Mouse (Mus musculus) kidney, embryonic 16.5 days (tissue): Measurements from ENCODE around the gene Ass1. TPM values are rescaled to one million over a fixed set of nuclear protein-coding genes. Genes with fewer than 3 reads are reported as not detected.

Source experiments
- ATAC-seq: fragments of 200-750 bp; cut with Nextera tagmentation; 2 replicates; pipeline ENCODE4 v1.8.0; 2017; ENCODE audit warnings: moderate TSS enrichment; ENCODE audit not compliant: low FRiP score, low TSS enrichment
- H3K27ac ChIP-seq: fragments of 300-500 bp; sonication (generic); 2 replicates; pipeline ENCODE4 v1.5.1; 2014; ENCODE audit warnings: low read length
- H3K27me3 ChIP-seq: fragments of 300-500 bp; sonication (generic); 2 replicates; pipeline ENCODE4 v1.6.1; 2014; ENCODE audit warnings: low read length, control low read depth, mixed read lengths; ENCODE audit not compliant: insufficient read depth
- H3K36me3 ChIP-seq: fragments of 300-500 bp; sonication (generic); 2 replicates; pipeline ENCODE4 v1.6.1; 2014; ENCODE audit warnings: low read length, control low read depth, mixed read lengths; ENCODE audit not compliant: insufficient read depth
- H3K4me1 ChIP-seq: fragments of 300-500 bp; sonication (generic); 2 replicates; pipeline ENCODE4 v1.6.1; 2014; ENCODE audit warnings: low read length, control low read depth, mixed read lengths; ENCODE audit not compliant: insufficient read depth
- H3K4me2 ChIP-seq: fragments of 300-500 bp; sonication (generic); replicated peaks from 2 replicates; pipeline ENCODE4 v1.6.1; 2014; ENCODE audit warnings: low read depth, low read length
- H3K4me3 ChIP-seq: fragments of 300-500 bp; sonication (generic); 2 replicates; pipeline ENCODE4 v1.5.1; 2014; ENCODE audit warnings: mild to moderate bottlenecking, low read length
- H3K9ac ChIP-seq: fragments of 300-500 bp; sonication (generic); replicated peaks from 2 replicates; pipeline ENCODE4 v1.6.1; 2014; ENCODE audit warnings: low read length
- H3K9me3 ChIP-seq: fragments of 300-500 bp; sonication (generic); 2 replicates; pipeline ENCODE4 v1.6.1; 2016; ENCODE audit warnings: low read length, control low read depth
- WGBS: fragments of 180-500 bp; shearing (Covaris S2); extraction: QIAGEN DNeasy Blood & Tissue Kit; methylation state at CpG from one replicate; pipeline ENCODE4 v1.1.7; 2014; 5-methylcytosine and 5-hydroxymethylcytosine counted together
- polyA plus RNA-seq: library from polyadenylated mRNA; unstranded; fragments of >200 nt; fragmentation: Nextera tagmentation; extraction: Ambion mirVana; gene quantifications from 2 replicates; pipeline ENCODE4 v1.2.1, GENCODE M21; 2015

Ass1 gene
- polyA plus RNA-seq, 1 experiment from 2014 or later, result 164 TPM

DNA sequence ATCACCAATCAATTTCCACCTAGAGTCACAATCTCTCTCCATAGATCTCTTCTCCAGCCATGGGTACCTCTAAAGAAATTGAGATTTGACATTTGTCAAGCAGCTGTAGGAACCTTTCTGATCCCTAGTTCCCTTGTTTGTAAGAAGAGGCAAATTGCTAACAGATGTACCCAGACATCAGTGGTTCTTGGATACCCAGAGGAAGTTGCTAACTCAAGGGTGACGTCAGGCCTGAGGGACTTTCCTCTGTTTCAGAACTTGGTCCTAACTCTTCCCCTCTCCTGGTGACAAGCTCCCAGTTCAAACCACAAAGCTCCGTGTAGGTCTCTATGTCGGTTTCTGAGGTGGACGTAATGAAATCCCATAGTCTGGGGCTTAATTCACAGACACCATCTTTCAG, 24.0 kb upstream of the Ass1 start:
- no peak for ATAC-seq
- 78% methylated on average over 4 of the region's 4 CpGs for WGBS
- no peaks in the 10 kb centered on the region for H3K36me3 ChIP-seq
- no peak overlapping the region for H3K4me3 ChIP-seq
- no peak overlapping the region for H3K9ac ChIP-seq
- no peak overlapping the region for H3K27ac ChIP-seq
- no peaks in the 10 kb centered on the region for H3K4me1 ChIP-seq
- H3K4me2 ChIP-seq, result no peak overlapping the region
- H3K27me3 ChIP-seq, result no peaks in the 10 kb centered on the region
- no peaks in the 10 kb centered on the region for H3K9me3 ChIP-seq

DNA sequence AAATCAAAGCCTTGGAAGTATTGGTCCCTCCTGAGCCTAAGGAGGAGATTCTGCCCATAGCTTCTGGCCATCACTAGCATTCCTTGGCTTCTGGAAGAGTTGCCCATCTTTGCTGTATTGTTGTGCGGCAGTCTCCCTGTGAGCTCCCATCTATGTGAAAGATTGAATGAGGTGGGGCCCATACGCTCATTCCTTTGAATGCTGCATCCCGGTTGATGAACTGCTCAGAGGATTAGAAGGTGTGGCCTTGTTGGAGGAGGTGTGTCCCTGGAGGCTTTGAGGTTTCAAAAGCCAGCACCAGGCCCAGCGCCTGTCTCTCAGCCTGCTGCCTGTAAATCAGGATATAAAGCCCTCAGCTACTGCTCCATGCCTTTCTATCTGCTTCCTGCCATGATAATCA, 23.6 kb upstream of the Ass1 start:
- no peaks in the 10 kb centered on the region for H3K9me3 ChIP-seq
- no peaks in the 10 kb centered on the region for H3K36me3 ChIP-seq
- 59% methylated on average over 4 of the region's 4 CpGs for WGBS
- H3K4me2 ChIP-seq, result no peak overlapping the region
- H3K27me3 ChIP-seq, result no peaks in the 10 kb centered on the region
- H3K4me3 ChIP-seq, result no peak overlapping the region
- H3K27ac ChIP-seq, result no peak overlapping the region
- no peak overlapping the region for H3K9ac ChIP-seq
- no peak for ATAC-seq
- H3K4me1 ChIP-seq, result no peaks in the 10 kb centered on the region

DNA sequence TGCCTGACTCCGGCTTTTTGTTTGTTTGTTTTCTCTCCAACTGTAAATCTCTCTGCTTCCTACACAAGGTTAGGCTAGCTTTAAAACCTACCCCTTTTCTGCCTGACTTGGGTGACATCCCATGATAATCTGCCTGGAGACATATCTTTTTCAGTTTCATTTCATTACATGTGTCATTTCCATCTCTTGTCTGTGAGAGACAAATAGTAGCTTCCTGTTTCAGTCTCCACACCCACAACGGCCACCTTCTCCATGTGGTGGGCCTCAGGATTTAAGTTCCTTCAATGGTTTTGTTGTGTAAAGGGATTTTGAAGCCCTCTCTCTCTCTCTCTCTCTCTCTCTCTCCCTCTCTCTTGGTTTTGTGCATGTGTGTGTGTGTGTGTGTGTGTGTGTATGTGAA, 22.5 kb upstream of the Ass1 start:
- Histone ChIP-seq H3K9me3 (no peaks in the 10 kb centered on the region), H3K27me3 (no peaks in the 10 kb centered on the region), H3K36me3 (no peaks in the 10 kb centered on the region), H3K4me1 (0 out of 2 replicates have a peak, but pooled peaks cover 6% of the 10 kb centered on the region), H3K27ac (no peak overlapping the region), H3K4me3 (no peak overlapping the region), H3K9ac (no peak overlapping the region), H3K4me2 (no peak overlapping the region)
- ATAC-seq, result no peak
- WGBS, result 67% methylated on average over 2 of the region's 2 CpGs

DNA sequence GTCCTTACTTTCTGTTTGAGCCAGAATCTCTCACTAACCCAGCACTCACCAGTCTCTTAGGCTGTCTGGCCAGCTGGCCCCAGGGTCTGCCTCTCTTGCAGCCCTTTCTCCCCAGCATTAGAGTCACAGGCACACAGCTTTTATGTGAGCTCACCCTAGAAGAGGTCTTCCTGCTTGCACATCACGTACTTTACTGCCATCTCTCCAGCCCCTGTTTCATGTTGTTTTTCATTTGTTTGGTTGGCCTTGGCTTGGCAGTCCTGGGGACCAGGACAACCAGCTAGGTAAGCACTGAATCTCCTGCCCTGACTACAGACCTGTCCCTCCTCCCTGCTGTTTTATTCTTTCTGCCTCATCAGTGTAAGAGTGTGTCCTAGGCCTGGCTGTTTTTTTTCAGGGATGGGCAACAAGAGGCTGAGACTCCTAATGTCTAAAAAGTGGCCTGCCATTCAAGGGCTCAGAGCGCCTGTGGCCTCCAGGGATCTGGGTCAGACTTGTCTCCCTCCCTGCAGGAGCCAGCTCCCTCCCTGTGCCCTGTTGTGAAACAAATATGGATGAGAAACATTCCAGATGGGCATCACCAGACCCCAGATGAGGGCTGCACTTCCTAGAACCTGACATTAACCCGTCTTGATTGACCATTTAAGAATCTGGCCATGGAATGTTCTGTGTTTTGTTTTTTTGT, 21.1 kb upstream of the Ass1 start:
- Histone ChIP-seq H3K4me2 (no peak overlapping the region), H3K4me1 (0 out of 2 replicates have a peak, but pooled peaks cover 9% of the 10 kb centered on the region), H3K36me3 (no peaks in the 10 kb centered on the region), H3K4me3 (no peak overlapping the region), H3K9ac (no peak overlapping the region), H3K27ac (peak overlapping the region; percentile 46; the same call in 1 of the 2 replicates), H3K9me3 (no peaks in the 10 kb centered on the region), H3K27me3 (no peaks in the 10 kb centered on the region)
- whole genome bisulfite sequencing, result 63% methylated on average over 3 of the region's 3 CpGs
- no peak for ATAC-seq

DNA sequence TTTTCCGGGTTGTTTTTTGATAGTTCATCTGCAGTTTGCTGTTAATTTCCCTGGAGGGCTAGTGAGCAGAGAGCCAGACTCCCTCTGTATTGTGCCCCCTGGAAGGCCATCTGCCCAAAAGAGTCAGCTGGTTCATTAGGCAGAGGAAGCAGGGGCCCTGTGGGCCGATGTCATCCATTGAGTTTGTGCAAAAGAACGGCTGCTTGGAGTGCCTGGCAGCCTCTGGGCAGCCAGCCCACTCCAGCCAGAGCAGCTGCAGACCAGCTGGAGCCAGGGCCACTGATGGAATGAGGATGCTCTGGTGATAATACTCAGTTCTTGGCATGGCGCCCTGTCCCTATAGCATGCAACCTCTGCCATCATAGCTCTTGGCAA, 20.6 kb upstream of the Ass1 start:
- 54% methylated on average over 4 of the region's 4 CpGs for WGBS
- no peak for ATAC-seq
- Histone ChIP-seq H3K36me3 (no peaks in the 10 kb centered on the region), H3K9me3 (no peaks in the 10 kb centered on the region), H3K27me3 (no peaks in the 10 kb centered on the region), H3K27ac (peak overlapping the region; percentile 46; the same call in 1 of the 2 replicates), H3K9ac (no peak overlapping the region), H3K4me1 (peaks cover 10% of the 10 kb centered on the region; the same call in 1 of the 2 replicates), H3K4me2 (no peak overlapping the region), H3K4me3 (no peak overlapping the region)

DNA sequence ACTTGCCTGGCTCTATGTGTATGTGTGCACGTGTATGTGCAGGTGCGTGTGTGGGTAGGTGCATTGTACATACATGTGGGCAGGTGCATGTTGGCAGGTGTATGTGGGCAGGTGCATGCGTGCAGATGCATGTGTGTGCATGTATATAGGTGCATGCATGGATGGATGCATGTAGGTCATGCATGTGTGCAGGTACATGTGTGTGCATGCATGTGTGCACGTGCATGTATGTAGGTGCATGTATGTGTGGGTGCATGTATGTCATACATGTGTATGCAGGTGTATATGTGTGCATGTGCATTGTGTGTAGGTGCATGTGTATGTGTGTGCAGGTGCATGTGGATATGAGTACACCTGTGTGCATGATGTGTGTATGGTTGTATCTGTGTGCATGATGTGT, 20.1 kb upstream of the Ass1 start:
- Histone ChIP-seq H3K9ac (no peak overlapping the region), H3K4me3 (no peak overlapping the region), H3K27me3 (no peaks in the 10 kb centered on the region), H3K4me2 (no peak overlapping the region), H3K4me1 (peaks cover 12% of the 10 kb centered on the region; the same call in 1 of the 2 replicates), H3K36me3 (no peaks in the 10 kb centered on the region), H3K9me3 (no peaks in the 10 kb centered on the region), H3K27ac (no peak overlapping the region)
- no peak for ATAC-seq
- 94% methylated on average over 4 of the region's 4 CpGs for WGBS

DNA sequence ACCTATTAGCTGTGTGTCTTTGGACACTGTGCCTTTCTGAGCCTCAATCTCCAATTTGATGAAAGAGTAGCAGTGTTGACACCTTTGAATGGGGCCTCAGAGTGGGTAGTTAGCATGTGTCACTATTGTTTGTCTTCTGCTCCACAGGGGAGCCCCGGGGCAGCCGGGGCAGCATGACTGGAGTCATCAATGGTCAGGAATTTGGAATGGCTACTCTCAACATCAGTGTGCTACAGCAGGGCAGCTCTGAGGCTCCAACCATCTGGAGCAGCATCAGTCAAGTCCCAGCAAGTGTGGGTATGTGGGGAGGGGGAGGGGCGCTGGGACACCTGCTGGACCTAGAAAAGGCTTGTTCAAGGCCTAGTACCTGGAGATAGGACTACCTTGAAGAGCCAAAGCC, 19.3 kb upstream of the Ass1 start:
- no peak overlapping the region for H3K9ac ChIP-seq
- H3K27ac ChIP-seq, result no peak overlapping the region
- H3K4me2 ChIP-seq, result no peak overlapping the region
- no peaks in the 10 kb centered on the region for H3K36me3 ChIP-seq
- 66% methylated on average over 3 of the region's 3 CpGs for WGBS
- no peak overlapping the region for H3K4me3 ChIP-seq
- no peaks in the 10 kb centered on the region for H3K27me3 ChIP-seq
- no peaks in the 10 kb centered on the region for H3K9me3 ChIP-seq
- ATAC-seq, result no peak
- H3K4me1 ChIP-seq, result peaks cover 12% of the 10 kb centered on the region; the same call in 1 of the 2 replicates

DNA sequence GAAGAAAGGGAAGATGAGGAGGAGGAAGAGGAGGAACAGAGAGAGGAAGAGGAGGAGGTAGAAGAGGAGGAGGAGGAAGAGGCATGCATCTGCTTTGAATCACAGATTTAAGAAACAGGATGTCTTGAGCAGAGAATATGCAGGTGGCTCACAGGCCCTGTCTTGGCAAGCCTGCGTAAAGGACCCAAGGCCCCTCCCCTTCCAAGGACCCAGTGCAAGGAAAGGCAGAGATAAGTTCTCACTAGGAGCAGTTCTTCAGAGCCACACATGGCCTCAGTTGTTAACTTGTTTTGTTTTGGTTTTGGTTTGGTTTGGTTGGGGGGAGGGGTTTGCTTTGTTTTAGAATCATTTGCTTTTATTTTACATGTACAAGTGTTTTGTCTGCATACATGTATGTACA, 18.5 kb upstream of the Ass1 start:
- Histone ChIP-seq H3K4me3 (no peak overlapping the region), H3K27ac (no peak overlapping the region), H3K36me3 (no peaks in the 10 kb centered on the region), H3K4me2 (no peak overlapping the region), H3K9me3 (no peaks in the 10 kb centered on the region), H3K9ac (no peak overlapping the region), H3K4me1 (peaks cover 12% of the 10 kb centered on the region; the same call in 1 of the 2 replicates), H3K27me3 (no peaks in the 10 kb centered on the region)
- WGBS, result 88% methylated on average over 1 of the region's 1 CpGs
- ATAC-seq, result no peak

DNA sequence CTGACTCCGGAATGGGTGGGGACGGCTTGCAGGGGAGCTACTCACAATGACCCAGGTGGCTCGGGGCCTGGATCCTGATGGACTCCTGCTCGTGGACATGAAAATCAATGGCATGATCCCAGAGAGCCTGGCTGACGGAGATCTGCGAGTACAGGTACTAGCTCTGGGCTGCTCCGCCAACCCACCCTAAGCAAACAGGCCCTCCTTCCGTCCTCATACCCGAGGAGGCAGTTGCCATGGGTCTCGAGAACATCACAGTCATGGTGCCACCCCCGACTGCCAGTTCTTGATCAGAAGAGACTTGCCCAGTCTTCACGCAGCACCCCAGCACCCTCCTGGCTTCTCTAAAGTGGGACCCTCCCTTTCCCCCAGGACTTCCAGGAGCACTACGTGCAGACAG, 17.0 kb upstream of the Ass1 start:
- WGBS, result 82% methylated on average over 13 of the region's 13 CpGs
- no peak overlapping the region for H3K4me2 ChIP-seq
- H3K9me3 ChIP-seq, result no peaks in the 10 kb centered on the region
- no peak overlapping the region for H3K9ac ChIP-seq
- ATAC-seq, result no peak
- peaks cover 12% of the 10 kb centered on the region; the same call in 1 of the 2 replicates for H3K4me1 ChIP-seq
- H3K27me3 ChIP-seq, result no peaks in the 10 kb centered on the region
- H3K27ac ChIP-seq, result no peak overlapping the region
- no peak overlapping the region for H3K4me3 ChIP-seq
- H3K36me3 ChIP-seq, result no peaks in the 10 kb centered on the region

DNA sequence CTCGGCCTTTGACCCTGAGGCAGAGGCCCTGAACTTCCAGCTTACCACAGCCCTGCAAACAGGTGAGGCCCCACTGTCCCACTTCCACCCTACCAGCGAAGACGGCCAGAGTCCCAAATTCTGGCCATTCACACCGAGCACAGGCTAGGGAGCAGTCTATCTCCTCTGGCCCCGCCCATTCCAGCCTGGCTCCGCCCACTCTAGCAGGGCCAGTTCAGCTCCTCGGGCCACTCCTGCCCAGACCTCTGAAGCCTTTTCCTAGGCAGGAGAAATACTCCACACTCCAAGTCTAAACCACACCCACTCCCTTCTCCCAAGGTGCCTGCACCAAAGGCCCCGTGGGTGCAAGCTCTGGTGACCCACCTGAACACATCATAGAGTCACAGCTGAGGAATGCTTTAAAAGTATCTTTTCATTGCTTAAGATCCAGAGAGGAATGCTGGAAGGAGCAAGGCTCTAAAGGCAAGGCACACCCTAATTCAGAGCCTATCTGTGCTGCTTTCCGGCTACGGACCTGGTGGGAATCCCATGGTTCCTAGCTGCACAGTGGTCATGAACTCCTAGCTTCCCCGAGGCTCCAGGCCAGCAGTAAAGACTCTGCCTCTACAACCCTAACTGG, 16.3 kb upstream of the Ass1 start:
- WGBS, result 34% methylated on average over 11 of the region's 11 CpGs
- Histone ChIP-seq H3K9me3 (no peaks in the 10 kb centered on the region), H3K9ac (no peak overlapping the region), H3K4me3 (no peak overlapping the region), H3K4me1 (peaks cover 12% of the 10 kb centered on the region; the same call in 1 of the 2 replicates), H3K27me3 (no peaks in the 10 kb centered on the region), H3K36me3 (no peaks in the 10 kb centered on the region), H3K4me2 (no peak overlapping the region), H3K27ac (peak overlapping the region; percentile 26; the same call in 1 of the 2 replicates)
- peak; percentile 49 for ATAC-seq
